Mouse (Mus musculus): ENCODE measurements around the gene Capns1.

DNA sequence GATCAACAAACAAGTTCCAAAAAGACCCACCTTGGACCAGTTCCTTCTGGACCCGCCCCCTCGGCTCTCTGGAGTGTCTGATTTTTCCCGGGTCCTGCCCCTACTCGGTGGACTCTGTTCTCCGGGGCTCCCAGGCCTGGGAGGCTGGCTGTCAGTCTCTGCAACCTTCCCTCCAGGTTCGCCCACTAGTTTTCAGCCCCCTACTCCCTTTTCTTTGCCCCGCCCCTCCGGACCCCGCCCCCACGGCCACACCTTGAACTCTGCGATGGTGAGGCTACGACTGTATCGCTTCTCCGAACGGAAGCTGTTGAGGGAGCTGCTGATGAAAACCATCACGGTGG is 32.7 kb upstream of the Capns1 start:
- TF ChIP-seq CTCF (IDR thresholded peaks at IDR 0.05; ENCODE audit: low read depth, low read length) (no peak), POLR2A (IDR thresholded peaks at IDR 0.05; ENCODE audit: insufficient read depth, low read length) (no peak)
